Mouse (Mus musculus): ENCODE measurements around the gene Cnr2. TPM values are rescaled to one million over a fixed set of nuclear protein-coding genes. Genes with fewer than 3 reads are reported as not detected.

The Cnr2 gene
- polyA plus RNA-seq, 1 experiment: 0.16 TPM

GRCm38 (mm10) chr4:135875546-135875945, 19.6 kb upstream of the Cnr2 start:
- H3K27ac ChIP-seq (ENCODE audit: insufficient read depth, low read length): peak overlapping the region; percentile 59; the same call in 1 of the 2 replicates
- peaks cover 4% of the 10 kb centered on the region for H3K4me1 ChIP-seq (ENCODE audit: control insufficient read depth, insufficient read depth, low read length)

GRCm38 (mm10) chr4:135875991-135876582, 19.1 kb upstream of the Cnr2 start:
- Histone ChIP-seq H3K4me1 (ENCODE audit: control insufficient read depth, insufficient read depth, low read length) (peaks cover 5% of the 10 kb centered on the region), H3K4me3 (ENCODE audit: low read depth, low read length) (no peak overlapping the region)

More at GRCm38 (mm10) chr4:135875546-135875945, 19.6 kb upstream of the Cnr2 start:
- H3K4me3 ChIP-seq (ENCODE audit: low read depth, low read length): no peak overlapping the region
- H3K9me3 ChIP-seq (replicated peaks; ENCODE audit: control insufficient read depth, insufficient read depth, low read length, poor library complexity, severe bottlenecking): no peaks in the 10 kb centered on the region
- no peaks in the 10 kb centered on the region for H3K27me3 ChIP-seq (ENCODE audit: control insufficient read depth, insufficient read depth, low read length, poor library complexity, severe bottlenecking)
- H3K36me3 ChIP-seq (ENCODE audit: control insufficient read depth, insufficient read depth, low read length, poor library complexity, severe bottlenecking): peaks cover 22% of the 10 kb centered on the region
- TF ChIP-seq CTCF (IDR thresholded peaks at IDR 0.05; ENCODE audit: low read depth, low read length) (no peak), EP300 (IDR thresholded peaks at IDR 0.05; ENCODE audit: insufficient read depth, low read depth, low read length) (no peak), POLR2A (IDR thresholded peaks at IDR 0.05; ENCODE audit: insufficient read depth, low read length) (no peak)
- 0 out of 2 replicates have a peak overlapping the region, but pooled peaks have one; percentile 13 for H3K9ac ChIP-seq (ENCODE audit: low read depth, poor library complexity, severe bottlenecking)

GRCm38 (mm10) chr4:135876583-135877020, 18.6 kb upstream of the Cnr2 start:
- H3K9me3 ChIP-seq (replicated peaks; ENCODE audit: control insufficient read depth, insufficient read depth, low read length, poor library complexity, severe bottlenecking): no peaks in the 10 kb centered on the region
- no peak overlapping the region for H3K4me3 ChIP-seq (ENCODE audit: low read depth, low read length)
- H3K27ac ChIP-seq (ENCODE audit: insufficient read depth, low read length): peak overlapping the region; percentile 5; the same call in 1 of the 2 replicates
- H3K9ac ChIP-seq (ENCODE audit: low read depth, poor library complexity, severe bottlenecking): no peak overlapping the region
- peaks cover 4% of the 10 kb centered on the region for H3K4me1 ChIP-seq (ENCODE audit: control insufficient read depth, insufficient read depth, low read length)
- H3K27me3 ChIP-seq (ENCODE audit: control insufficient read depth, insufficient read depth, low read length, poor library complexity, severe bottlenecking): no peaks in the 10 kb centered on the region
- TF ChIP-seq EP300 (IDR thresholded peaks at IDR 0.05; ENCODE audit: insufficient read depth, low read depth, low read length) (no peak), CTCF (IDR thresholded peaks at IDR 0.05; ENCODE audit: low read depth, low read length) (no peak), POLR2A (IDR thresholded peaks at IDR 0.05; ENCODE audit: insufficient read depth, low read length) (no peak)
- peaks cover 12% of the 10 kb centered on the region for H3K36me3 ChIP-seq (ENCODE audit: control insufficient read depth, insufficient read depth, low read length, poor library complexity, severe bottlenecking)

More at GRCm38 (mm10) chr4:135875991-135876582, 19.1 kb upstream of the Cnr2 start:
- peak overlapping the region; percentile 61 for H3K27ac ChIP-seq (ENCODE audit: insufficient read depth, low read length)
- no peak for TF ChIP-seq CTCF (IDR thresholded peaks at IDR 0.05; ENCODE audit: low read depth, low read length)
- H3K9ac ChIP-seq (ENCODE audit: low read depth, poor library complexity, severe bottlenecking): peak overlapping the region; percentile 13; the same call in 1 of the 2 replicates
- H3K27me3 ChIP-seq (ENCODE audit: control insufficient read depth, insufficient read depth, low read length, poor library complexity, severe bottlenecking): no peaks in the 10 kb centered on the region
- H3K36me3 ChIP-seq (ENCODE audit: control insufficient read depth, insufficient read depth, low read length, poor library complexity, severe bottlenecking): peaks cover 16% of the 10 kb centered on the region
- H3K9me3 ChIP-seq (replicated peaks; ENCODE audit: control insufficient read depth, insufficient read depth, low read length, poor library complexity, severe bottlenecking): no peaks in the 10 kb centered on the region

GRCm38 (mm10) chr4:135877742-135878141, 17.5 kb upstream of the Cnr2 start:
- TF ChIP-seq EP300 (IDR thresholded peaks at IDR 0.05; ENCODE audit: insufficient read depth, low read depth, low read length): no peak
- no peak for TF ChIP-seq POLR2A (IDR thresholded peaks at IDR 0.05; ENCODE audit: insufficient read depth, low read length)
- no peak for TF ChIP-seq CTCF (IDR thresholded peaks at IDR 0.05; ENCODE audit: low read depth, low read length)
- peaks cover 4% of the 10 kb centered on the region for H3K4me1 ChIP-seq (ENCODE audit: control insufficient read depth, insufficient read depth, low read length)
- no peak overlapping the region for H3K9ac ChIP-seq (ENCODE audit: low read depth, poor library complexity, severe bottlenecking)
- H3K4me3 ChIP-seq (ENCODE audit: low read depth, low read length): no peak overlapping the region
- H3K27me3 ChIP-seq (ENCODE audit: control insufficient read depth, insufficient read depth, low read length, poor library complexity, severe bottlenecking): no peaks in the 10 kb centered on the region
- no peaks in the 10 kb centered on the region for H3K9me3 ChIP-seq (replicated peaks; ENCODE audit: control insufficient read depth, insufficient read depth, low read length, poor library complexity, severe bottlenecking)
- H3K36me3 ChIP-seq (ENCODE audit: control insufficient read depth, insufficient read depth, low read length, poor library complexity, severe bottlenecking): peaks cover under 1% of the 10 kb centered on the region
- H3K27ac ChIP-seq (ENCODE audit: insufficient read depth, low read length): no peak overlapping the region

DNA sequence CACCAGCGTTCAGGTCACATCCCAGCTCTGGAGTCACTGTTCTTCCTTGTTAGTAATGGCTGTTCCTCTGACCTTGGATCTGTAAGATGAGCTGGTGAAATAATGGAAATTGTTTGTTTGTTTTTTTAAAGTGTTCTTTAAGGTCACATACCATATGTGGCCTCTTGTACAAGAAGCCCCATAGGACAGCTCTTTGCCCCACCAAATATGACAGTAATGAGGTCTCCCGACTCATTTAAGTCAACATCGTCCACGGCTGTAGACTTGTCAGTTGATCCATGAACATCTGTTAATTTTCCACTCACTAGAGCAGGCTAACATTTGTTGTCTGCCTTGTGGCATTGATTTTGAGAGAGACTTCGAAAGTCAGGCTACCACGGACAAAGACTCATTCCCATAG, 16.2 kb upstream of the Cnr2 start:
- TF ChIP-seq CTCF (IDR thresholded peaks at IDR 0.05; ENCODE audit: low read depth, low read length): no peak
- TF ChIP-seq EP300 (IDR thresholded peaks at IDR 0.05; ENCODE audit: insufficient read depth, low read depth, low read length): no peak
- no peak for TF ChIP-seq POLR2A (IDR thresholded peaks at IDR 0.05; ENCODE audit: insufficient read depth, low read length)
- H3K27ac ChIP-seq (ENCODE audit: insufficient read depth, low read length): no peak overlapping the region
- no peaks in the 10 kb centered on the region for H3K36me3 ChIP-seq (ENCODE audit: control insufficient read depth, insufficient read depth, low read length, poor library complexity, severe bottlenecking)
- no peak overlapping the region for H3K9ac ChIP-seq (ENCODE audit: low read depth, poor library complexity, severe bottlenecking)
- H3K27me3 ChIP-seq (ENCODE audit: control insufficient read depth, insufficient read depth, low read length, poor library complexity, severe bottlenecking): no peaks in the 10 kb centered on the region
- H3K4me3 ChIP-seq (ENCODE audit: low read depth, low read length): no peak overlapping the region
- H3K4me1 ChIP-seq (ENCODE audit: control insufficient read depth, insufficient read depth, low read length): peaks cover 4% of the 10 kb centered on the region
- no peaks in the 10 kb centered on the region for H3K9me3 ChIP-seq (replicated peaks; ENCODE audit: control insufficient read depth, insufficient read depth, low read length, poor library complexity, severe bottlenecking)

GRCm38 (mm10) chr4:135880018-135880417, 15.2 kb upstream of the Cnr2 start:
- H3K4me3 ChIP-seq (ENCODE audit: low read depth, low read length): no peak overlapping the region
- H3K4me1 ChIP-seq (ENCODE audit: control insufficient read depth, insufficient read depth, low read length): peaks cover 4% of the 10 kb centered on the region
- H3K9me3 ChIP-seq (replicated peaks; ENCODE audit: control insufficient read depth, insufficient read depth, low read length, poor library complexity, severe bottlenecking): no peaks in the 10 kb centered on the region
- no peak overlapping the region for H3K9ac ChIP-seq (ENCODE audit: low read depth, poor library complexity, severe bottlenecking)
- H3K27ac ChIP-seq (ENCODE audit: insufficient read depth, low read length): no peak overlapping the region
- H3K36me3 ChIP-seq (ENCODE audit: control insufficient read depth, insufficient read depth, low read length, poor library complexity, severe bottlenecking): no peaks in the 10 kb centered on the region
- TF ChIP-seq CTCF (IDR thresholded peaks at IDR 0.05; ENCODE audit: low read depth, low read length) (no peak), POLR2A (IDR thresholded peaks at IDR 0.05; ENCODE audit: insufficient read depth, low read length) (no peak), EP300 (IDR thresholded peaks at IDR 0.05; ENCODE audit: insufficient read depth, low read depth, low read length) (no peak)
- no peaks in the 10 kb centered on the region for H3K27me3 ChIP-seq (ENCODE audit: control insufficient read depth, insufficient read depth, low read length, poor library complexity, severe bottlenecking)
